Mouse (Mus musculus): ENCODE results near the gene Vwa7.
"Not testable (repeated sequence)": the region's sequence is repeated elsewhere in the genome, so short reads cannot be mapped to it uniquely, and the experiment has no call there.

Gene Vwa7

GRCm38 (mm10) chr17:34999871-35000716 lies 16.3 kb upstream of the Vwa7 start:
- in situ Hi-C loops (cut with MboI; ENCODE audit: low sequenced_read_pairs) = not testable (repeated sequence)

GRCm38 (mm10) chr17:35000717-35001451 lies 15.5 kb upstream of the Vwa7 start, which contains the start of gene Vars:
TSS of gene Vars (plus strand) at chr17:35000987.
- in situ Hi-C loops (cut with MboI; ENCODE audit: low sequenced_read_pairs) = no loop called here

GRCm38 (mm10) chr17:35001452-35002152 lies 14.8 kb upstream of the Vwa7 start:
- in situ Hi-C loops (cut with MboI; ENCODE audit: low sequenced_read_pairs) = no loop called here

- in situ Hi-C loops (cut with MboI; ENCODE audit: low sequenced_read_pairs) = no loop called here
Measured at GRCm38 (mm10) chr17:35002153-35002865, 14.1 kb upstream of the Vwa7 start.

GRCm38 (mm10) chr17:35003022-35003838 lies 13.1 kb upstream of the Vwa7 start:
- in situ Hi-C loops (cut with MboI; ENCODE audit: low sequenced_read_pairs) = no loop called here

GRCm38 (mm10) chr17:35004075-35004717 lies 12.2 kb upstream of the Vwa7 start:
- in situ Hi-C loops (cut with MboI; ENCODE audit: low sequenced_read_pairs) = no loop called here

- in situ Hi-C loops (cut with MboI; ENCODE audit: low sequenced_read_pairs) = no loop called here
Measured at GRCm38 (mm10) chr17:35005158-35005557, 11.2 kb upstream of the Vwa7 start.

GRCm38 (mm10) chr17:35005902-35006301 lies 10.5 kb upstream of the Vwa7 start:
- in situ Hi-C loops (cut with MboI; ENCODE audit: low sequenced_read_pairs) = not testable (repeated sequence)

GRCm38 (mm10) chr17:35007387-35007991 lies 8.9 kb upstream of the Vwa7 start:
- in situ Hi-C loops (cut with MboI; ENCODE audit: low sequenced_read_pairs) = no loop called here

- in situ Hi-C loops (cut with MboI; ENCODE audit: low sequenced_read_pairs) = no loop called here
Measured at GRCm38 (mm10) chr17:35009586-35009985, 6.8 kb upstream of the Vwa7 start.

- in situ Hi-C loops (cut with MboI; ENCODE audit: low sequenced_read_pairs) = no loop called here
Measured at GRCm38 (mm10) chr17:35011440-35011839, 4.9 kb upstream of the Vwa7 start.

- in situ Hi-C loops (cut with MboI; ENCODE audit: low sequenced_read_pairs) = no loop called here
Measured at GRCm38 (mm10) chr17:35012430-35012829, 3.9 kb upstream of the Vwa7 start.

- in situ Hi-C loops (cut with MboI; ENCODE audit: low sequenced_read_pairs) = no loop called here
Measured at GRCm38 (mm10) chr17:35013221-35013620, 3.2 kb upstream of the Vwa7 start.

- in situ Hi-C loops (cut with MboI; ENCODE audit: low sequenced_read_pairs) = no loop called here
Measured at GRCm38 (mm10) chr17:35015296-35015695, 1.1 kb upstream of the Vwa7 start.

- in situ Hi-C loops (cut with MboI; ENCODE audit: low sequenced_read_pairs) = no loop called here
Measured at GRCm38 (mm10) chr17:35016791-35017705, 669 bp downstream of the Vwa7 start.

GRCm38 (mm10) chr17:35017706-35018030 lies 1.3 kb downstream of the Vwa7 start:
- in situ Hi-C loops (cut with MboI; ENCODE audit: low sequenced_read_pairs) = no loop called here

- in situ Hi-C loops (cut with MboI; ENCODE audit: low sequenced_read_pairs) = no loop called here
Measured at GRCm38 (mm10) chr17:35018171-35018570, 1.8 kb downstream of the Vwa7 start.

GRCm38 (mm10) chr17:35019894-35020293 lies 3.5 kb downstream of the Vwa7 start:
- in situ Hi-C loops (cut with MboI; ENCODE audit: low sequenced_read_pairs) = no loop called here
